Mouse (Mus musculus) embryonic facial prominence, embryonic 11.5 days (tissue): ENCODE data around the gene Irak4. TPM values are rescaled to one million over a fixed set of nuclear protein-coding genes. Genes with fewer than 3 reads are reported as not detected.

Experiments
- ATAC-seq: fragments of 200-750 bp; cut with Nextera tagmentation; replicated peaks from 2 replicates; pipeline ENCODE4 v1.8.0; 2017; ENCODE audit warnings: low read depth; ENCODE audit not compliant: insufficient number of reproducible peaks, low FRiP score, low TSS enrichment
- DNase-seq: peaks from one replicate; pipeline ENCODE4 v3.0.0-alpha.2; 2015; ENCODE audit warnings: low spot score
- H3K27ac ChIP-seq: fragments of 300-500 bp; sonication (generic); replicated peaks from 2 replicates; pipeline ENCODE4 v1.5.1; 2014; ENCODE audit warnings: mild to moderate bottlenecking, low read depth, low read length, control low read depth
- H3K27me3 ChIP-seq: fragments of 300-500 bp; sonication (generic); 2 replicates; pipeline ENCODE4 v1.6.1; 2014; ENCODE audit warnings: mild to moderate bottlenecking, low read length, moderate library complexity, mixed read lengths; ENCODE audit not compliant: control insufficient read depth, insufficient read depth
- H3K36me3 ChIP-seq: fragments of 300-500 bp; sonication (generic); replicated peaks from 2 replicates; pipeline ENCODE4 v1.6.1; 2014; ENCODE audit warnings: low read depth, mild to moderate bottlenecking, low read length, moderate library complexity, mixed read lengths; ENCODE audit not compliant: control insufficient read depth, insufficient read depth
- H3K4me1 ChIP-seq: fragments of 300-500 bp; sonication (generic); 2 replicates; pipeline ENCODE4 v1.6.1; 2014; ENCODE audit warnings: low read length, mixed read lengths; ENCODE audit not compliant: control insufficient read depth, insufficient read depth
- H3K4me2 ChIP-seq: fragments of 300-500 bp; sonication (generic); 2 replicates; pipeline ENCODE4 v1.6.1; 2014; ENCODE audit warnings: low read depth, mild to moderate bottlenecking, control low read depth, low read length, moderate library complexity
- H3K4me3 ChIP-seq: fragments of 300-500 bp; sonication (generic); 2 replicates; pipeline ENCODE4 v1.5.1; 2014; ENCODE audit warnings: low read depth, low read length, control low read depth
- H3K9ac ChIP-seq: fragments of 300-500 bp; sonication (generic); replicated peaks from 2 replicates; pipeline ENCODE4 v1.6.1; 2014; ENCODE audit warnings: mild to moderate bottlenecking, control low read depth, low read length
- H3K9me3 ChIP-seq: fragments of 300-500 bp; sonication (generic); replicated peaks from 2 replicates; pipeline ENCODE4 v1.6.1; 2016; ENCODE audit warnings: mild to moderate bottlenecking, low read length, inconsistent platforms, mixed read lengths; ENCODE audit not compliant: control insufficient read depth
- WGBS: fragments of 180-500 bp; shearing (Covaris S2); extraction: QIAGEN DNeasy Blood & Tissue Kit; methylation state at CpG from one replicate; pipeline ENCODE4 v1.1.7; 2014; 5-methylcytosine and 5-hydroxymethylcytosine counted together
- polyA plus RNA-seq: library from polyadenylated mRNA; unstranded; fragments of >200 nt; fragmentation: Nextera tagmentation; extraction: Ambion mirVana; gene quantifications from 2 replicates; pipeline ENCODE4 v1.2.1, GENCODE M21; 2014

The Irak4 gene
- 2.1 and 2.9 TPM in 2 replicates for polyA plus RNA-seq

DNA sequence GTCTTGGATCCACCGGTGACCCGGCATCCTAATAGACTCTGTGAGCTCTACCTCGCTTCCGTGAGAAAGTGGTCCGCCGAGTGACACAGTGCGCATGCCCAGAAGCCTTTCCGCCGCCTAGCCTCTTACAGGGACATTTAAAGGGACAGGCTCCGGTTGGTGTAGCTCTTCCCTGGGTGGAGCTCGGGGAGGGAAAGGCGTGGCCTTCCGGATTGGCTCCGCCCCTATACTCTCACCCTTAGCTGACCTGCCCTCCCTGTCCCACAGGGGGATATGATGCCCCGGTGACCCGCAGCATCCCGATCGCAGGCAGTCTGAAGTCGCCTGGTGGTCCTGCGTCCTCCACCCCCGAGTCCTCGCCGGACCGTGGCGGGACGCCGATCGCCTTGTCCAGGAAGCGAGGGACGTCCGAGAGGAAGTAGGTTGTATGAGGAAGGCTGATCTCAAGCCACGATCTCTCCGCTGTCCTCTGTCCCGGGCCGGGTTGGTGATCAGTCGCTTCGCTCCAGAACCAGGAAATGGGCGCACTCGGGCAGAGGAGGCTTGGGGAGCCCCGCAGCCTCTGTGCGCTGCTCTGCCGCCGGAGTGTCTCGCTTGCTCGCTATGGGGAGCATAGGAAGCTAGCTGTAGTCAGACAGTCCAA lies at the start of gene Irak4, which contains the start of gene Pus7l:
Gene Irak4 (plus strand): TSS at position 235 of the 643 bp plus-strand sequence.
Gene Pus7l (minus strand): TSS at position 139 of the 643 bp plus-strand sequence.
- Histone ChIP-seq H3K4me1 (no peaks in the 10 kb centered on the region), H3K4me2 (peak within 1 kb of the TSS; percentile 69), H3K27me3 (no peaks in the 10 kb centered on the region), H3K4me3 (peak within 1 kb of the TSS; percentile 76), H3K36me3 (no peaks in the 10 kb centered on the region), H3K9me3 (no peaks in the 10 kb centered on the region), H3K9ac (peak within 1 kb of the TSS; percentile 73), H3K27ac (0 out of 2 replicates have a peak within 1 kb of the TSS, but pooled peaks have one; percentile 4)
- peak; percentile 95 for DNase-seq
- peak; percentile 98 for ATAC-seq
- WGBS = under 1% methylated on average over 45 of the region's 45 CpGs

DNA sequence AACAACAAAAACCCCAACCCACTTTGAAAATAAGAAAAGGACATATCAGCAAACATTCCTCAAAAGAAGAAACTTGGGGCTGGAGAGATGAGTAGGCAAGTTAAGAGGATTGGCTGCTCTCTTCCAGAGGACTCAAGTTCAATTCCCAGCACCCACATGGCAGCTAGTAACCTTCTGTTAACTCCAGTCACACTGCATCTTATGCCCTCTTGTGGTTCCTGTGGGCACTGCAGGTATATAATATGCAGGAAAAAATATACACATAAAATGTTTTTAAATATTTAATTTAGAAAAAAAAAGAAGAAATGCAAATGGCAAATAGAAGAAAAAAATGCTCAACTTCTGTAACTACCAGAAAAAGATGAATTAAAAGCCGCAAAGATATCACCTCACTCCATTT lies 49.0 kb upstream of the Irak4 start:
- Histone ChIP-seq H3K4me2 (no peak overlapping the region), H3K4me3 (no peak overlapping the region), H3K27me3 (no peaks in the 10 kb centered on the region), H3K9ac (no peak overlapping the region), H3K9me3 (no peaks in the 10 kb centered on the region), H3K36me3 (no peaks in the 10 kb centered on the region), H3K4me1 (no peaks in the 10 kb centered on the region), H3K27ac (no peak overlapping the region)
- ATAC-seq (no peak), DNase-seq (no peak)
- 94% methylated on average over 1 of the region's 1 CpGs for WGBS

DNA sequence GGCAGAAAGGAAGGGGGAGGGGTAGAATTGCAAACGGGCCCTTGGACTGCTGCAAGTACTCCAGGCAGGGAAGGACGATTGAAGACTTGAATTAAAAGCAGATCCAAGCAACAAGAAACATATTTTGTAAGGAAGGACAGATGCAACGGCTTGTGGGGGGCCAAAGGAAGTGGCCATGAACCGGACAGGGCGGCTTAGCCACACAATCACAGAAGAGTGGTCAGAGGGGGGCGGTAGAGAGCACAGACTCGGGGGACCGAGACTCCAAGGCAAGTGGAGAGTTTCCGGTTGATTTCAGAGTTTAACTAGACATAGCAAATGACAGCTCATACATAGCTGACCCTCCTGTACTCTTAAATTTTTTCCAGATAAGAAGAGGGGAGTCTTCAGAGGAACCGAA lies 47.5 kb upstream of the Irak4 start:
- H3K4me1 ChIP-seq = no peaks in the 10 kb centered on the region
- ATAC-seq (no peak), DNase-seq (peak; percentile 57)
- no peaks in the 10 kb centered on the region for H3K9me3 ChIP-seq
- no peak overlapping the region for H3K9ac ChIP-seq
- H3K4me2 ChIP-seq = no peak overlapping the region
- WGBS = 58% methylated on average over 10 of the region's 10 CpGs
- H3K27ac ChIP-seq = no peak overlapping the region
- no peaks in the 10 kb centered on the region for H3K36me3 ChIP-seq
- H3K4me3 ChIP-seq = no peak overlapping the region
- no peaks in the 10 kb centered on the region for H3K27me3 ChIP-seq

DNA sequence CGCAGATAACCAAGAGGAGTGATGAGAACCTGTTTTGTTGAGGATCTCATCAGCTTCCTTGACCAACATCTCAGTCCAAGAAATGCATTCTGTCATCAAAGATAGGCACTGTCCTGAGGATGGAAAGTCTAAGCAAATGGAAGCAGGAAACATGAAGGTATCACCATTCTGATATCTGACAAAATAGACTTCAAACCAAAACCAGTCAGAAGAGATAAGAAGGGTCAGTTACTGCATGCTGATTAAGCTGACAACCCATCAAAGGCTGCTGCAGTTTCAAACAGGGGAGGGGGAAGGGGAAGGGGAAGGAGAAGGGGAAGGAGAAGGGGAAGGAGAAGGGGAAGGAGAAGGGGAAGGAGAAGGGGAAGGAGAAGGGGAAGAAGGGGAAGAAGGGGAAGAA lies 44.2 kb upstream of the Irak4 start:
- H3K4me2 ChIP-seq = no peak overlapping the region
- no peak overlapping the region for H3K4me3 ChIP-seq
- H3K36me3 ChIP-seq = no peaks in the 10 kb centered on the region
- 78% methylated on average over 1 of the region's 1 CpGs for WGBS
- no peak for ATAC-seq
- H3K9ac ChIP-seq = no peak overlapping the region
- H3K9me3 ChIP-seq = no peaks in the 10 kb centered on the region
- H3K27ac ChIP-seq = no peak overlapping the region
- DNase-seq = no peak
- H3K4me1 ChIP-seq = no peaks in the 10 kb centered on the region
- no peaks in the 10 kb centered on the region for H3K27me3 ChIP-seq

DNA sequence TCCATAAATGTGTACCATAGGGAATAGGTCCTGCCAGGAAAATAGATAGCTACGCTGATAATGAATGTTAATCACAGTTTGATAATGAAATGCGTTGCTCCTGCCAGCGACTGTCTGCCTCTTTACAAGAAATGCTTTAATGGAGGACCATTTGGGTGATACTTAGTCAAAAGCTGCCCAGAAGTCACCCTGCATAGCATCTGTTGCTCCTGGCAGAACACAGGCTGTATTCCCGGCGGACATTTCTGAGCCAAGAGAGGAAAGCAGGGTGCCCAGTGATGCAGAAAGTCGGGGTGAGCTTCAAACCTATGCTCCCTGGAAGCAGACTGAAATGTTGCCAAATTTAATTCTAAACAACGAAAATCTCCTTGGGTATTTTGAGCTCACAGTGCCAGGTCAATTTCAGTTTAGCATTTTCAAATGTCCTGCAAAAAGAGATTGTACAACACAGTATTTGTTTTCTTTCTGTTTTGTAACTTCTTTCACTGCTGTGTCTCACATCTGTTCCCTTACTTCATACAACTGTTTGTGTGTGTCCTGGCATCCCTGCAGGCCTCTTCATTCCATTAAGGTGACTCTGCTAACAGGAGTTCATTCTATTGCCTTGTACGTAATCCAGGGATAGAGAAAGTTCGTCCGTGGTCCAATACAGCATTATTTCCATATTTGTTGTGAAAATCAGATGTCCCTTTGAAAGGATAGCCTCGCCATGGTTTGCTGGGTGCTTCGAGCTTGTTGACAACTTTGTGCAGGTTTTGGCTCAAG lies 39.8 kb upstream of the Irak4 start:
- WGBS = 82% methylated on average over 12 of the region's 12 CpGs
- Histone ChIP-seq H3K4me3 (no peak overlapping the region), H3K9me3 (no peaks in the 10 kb centered on the region), H3K27me3 (no peaks in the 10 kb centered on the region), H3K27ac (no peak overlapping the region), H3K36me3 (no peaks in the 10 kb centered on the region), H3K9ac (no peak overlapping the region), H3K4me1 (no peaks in the 10 kb centered on the region), H3K4me2 (no peak overlapping the region)
- DNase-seq = no peak
- no peak for ATAC-seq

DNA sequence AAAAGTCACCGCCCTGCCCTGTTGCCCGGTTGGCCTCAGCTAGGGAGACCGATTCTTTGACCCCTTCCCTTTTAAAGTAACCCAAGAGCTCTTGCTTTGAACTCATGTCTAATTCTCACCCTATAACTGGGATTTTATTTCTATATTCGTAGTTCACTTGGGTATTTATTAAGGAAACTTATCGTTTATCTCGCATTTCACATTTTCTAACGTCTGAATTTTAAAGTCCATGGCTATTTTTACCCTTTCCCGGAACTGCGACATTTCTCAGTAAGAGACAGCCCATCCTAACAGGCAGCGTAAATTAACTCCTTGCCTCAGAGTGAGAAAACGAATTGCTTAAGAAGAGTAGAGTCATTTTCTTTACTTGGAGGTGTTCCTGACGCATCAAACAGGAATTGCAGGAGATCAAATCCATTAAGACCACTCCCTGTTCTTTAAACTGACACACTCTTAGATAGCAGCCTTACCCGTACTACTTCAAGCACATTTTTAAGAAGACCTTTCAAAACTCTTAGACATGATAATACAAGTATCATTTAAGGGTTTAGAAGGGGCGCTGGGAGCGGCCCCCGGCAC lies 25.4 kb upstream of the Irak4 start:
- H3K9ac ChIP-seq = no peak overlapping the region
- no peaks in the 10 kb centered on the region for H3K4me1 ChIP-seq
- no peak overlapping the region for H3K27ac ChIP-seq
- ATAC-seq (no peak), DNase-seq (no peak)
- H3K36me3 ChIP-seq = no peaks in the 10 kb centered on the region
- H3K4me3 ChIP-seq = no peak overlapping the region
- H3K4me2 ChIP-seq = no peak overlapping the region
- 74% methylated on average over 16 of the region's 16 CpGs for WGBS
- no peaks in the 10 kb centered on the region for H3K9me3 ChIP-seq
- H3K27me3 ChIP-seq = no peaks in the 10 kb centered on the region

DNA sequence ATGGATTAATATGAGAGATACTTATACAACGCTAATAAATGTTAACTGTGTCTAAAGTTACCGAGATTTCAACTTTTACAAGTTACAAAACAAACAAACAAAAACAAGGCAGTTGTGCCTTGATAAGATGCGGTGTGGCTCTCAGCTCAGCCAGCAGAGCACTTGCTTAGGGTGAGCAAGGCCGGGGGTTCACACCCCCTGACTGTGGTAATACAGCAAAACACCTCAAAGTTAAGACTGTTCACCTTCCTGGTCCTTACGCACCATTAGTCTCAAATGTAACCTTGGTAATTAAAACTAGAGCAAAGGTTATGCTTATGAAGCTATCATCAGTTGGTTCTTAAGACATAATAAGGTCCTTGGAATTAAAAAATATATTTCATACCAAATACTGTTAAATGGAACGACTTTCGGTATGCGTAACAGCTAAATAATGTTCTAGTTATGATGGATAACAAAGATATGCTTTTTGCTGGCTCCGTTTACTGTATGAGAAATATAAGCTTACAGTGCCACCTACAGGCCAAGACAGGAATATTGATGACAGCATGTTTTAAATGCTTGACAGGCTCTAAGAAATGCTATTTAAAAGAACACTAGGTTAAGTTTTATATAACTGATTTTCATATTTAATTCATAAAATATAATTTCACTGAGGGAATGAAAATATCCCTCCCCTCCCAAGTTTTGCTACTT lies 23.1 kb upstream of the Irak4 start:
- Histone ChIP-seq H3K9me3 (no peaks in the 10 kb centered on the region), H3K27me3 (no peaks in the 10 kb centered on the region), H3K9ac (no peak overlapping the region), H3K4me2 (no peak overlapping the region), H3K36me3 (no peaks in the 10 kb centered on the region), H3K4me1 (no peaks in the 10 kb centered on the region), H3K4me3 (no peak overlapping the region), H3K27ac (no peak overlapping the region)
- ATAC-seq (no peak), DNase-seq (peak; percentile 91)
- WGBS = 47% methylated on average over 9 of the region's 9 CpGs
